Mouse (Mus musculus): ENCODE measurements around the gene Abcc2. TPM values are rescaled to one million over a fixed set of nuclear protein-coding genes. Genes with fewer than 3 reads are reported as not detected.

Gene Abcc2
- total RNA-seq, 1 experiment from 2014 or later = 0.06 TPM

GRCm38 (mm10) chr19:43780391-43780790 is 1.6 kb upstream of the Abcc2 start:
- DNase-seq = no peak

DNA sequence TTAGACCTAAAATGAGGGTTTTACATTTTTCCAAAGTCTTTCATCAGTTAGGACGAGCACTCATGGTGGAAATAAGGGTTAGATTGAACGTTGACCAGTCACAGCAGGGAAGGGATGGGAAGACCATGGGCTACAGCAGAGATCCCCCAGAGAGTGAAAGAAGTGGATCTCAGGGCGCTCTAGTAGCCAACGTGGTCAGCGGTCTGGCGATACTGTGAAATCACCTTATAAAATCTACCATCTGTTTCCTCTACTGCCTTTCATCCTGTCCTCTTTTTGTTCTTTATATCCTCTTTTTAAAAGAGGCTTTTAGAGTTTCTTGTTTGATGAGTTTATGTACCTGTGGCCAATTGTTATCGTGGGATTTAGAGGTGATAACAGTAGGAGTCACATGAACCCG is 2.8 kb downstream of the Abcc2 start:
- no peak for DNase-seq

DNA sequence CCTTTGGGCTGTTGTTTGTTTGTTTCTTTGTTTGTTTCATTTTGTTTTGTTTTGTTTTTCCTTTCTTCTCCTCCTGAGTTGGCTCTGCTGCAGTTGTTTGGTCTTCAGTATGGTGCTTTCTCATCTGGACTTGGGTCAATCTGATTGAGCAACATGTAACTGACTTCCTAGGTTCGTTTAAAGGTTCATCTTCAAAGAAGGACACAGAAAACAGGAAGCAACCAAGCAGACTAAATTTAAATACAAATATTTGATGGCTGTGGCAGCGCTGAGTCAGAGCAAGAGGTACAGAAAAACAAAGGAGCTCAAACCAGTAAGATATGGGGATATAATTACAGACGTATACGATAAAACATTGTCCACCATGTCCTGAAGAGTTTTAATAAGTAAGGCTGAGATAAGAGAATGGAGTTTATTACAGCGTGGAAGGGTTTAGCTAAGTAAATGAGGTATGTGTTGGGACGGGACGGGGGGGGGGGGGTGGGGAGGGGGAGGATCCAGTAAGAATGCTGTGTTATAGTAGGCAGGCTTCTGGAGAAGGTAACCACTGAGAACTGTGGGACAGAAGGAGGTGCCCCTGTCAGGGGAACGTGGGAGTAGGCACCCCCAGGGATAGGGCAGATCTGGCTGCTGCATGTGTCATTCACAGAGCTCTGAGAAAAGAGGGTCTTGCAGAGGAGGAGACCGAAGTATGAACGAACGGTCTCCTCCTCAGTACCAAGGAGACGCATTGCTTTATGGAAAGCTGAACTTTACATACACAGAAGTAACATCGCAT is 4.4 kb downstream of the Abcc2 start:
- DNase-seq = no peak

DNA sequence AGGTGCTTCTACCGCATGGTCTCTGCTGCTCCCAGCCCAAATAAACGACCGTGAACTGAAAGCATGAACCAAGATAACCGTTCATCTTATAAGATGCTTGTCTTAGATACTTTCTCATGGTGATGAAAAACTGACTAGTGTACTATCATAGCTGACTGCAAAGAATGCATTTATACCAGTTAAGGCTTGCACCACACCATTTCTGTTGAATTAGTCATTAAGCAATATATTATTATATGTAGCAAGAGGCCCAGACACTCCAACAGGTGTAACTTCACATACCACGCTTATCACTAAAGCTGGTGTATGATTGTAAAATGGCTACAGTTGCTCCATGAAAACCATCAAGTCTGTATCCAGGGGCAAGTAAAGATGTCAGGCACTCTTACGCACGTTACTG is 7.8 kb downstream of the Abcc2 start:
- DNase-seq = no peak

- DNase-seq = no peak
These were observed 10.5 kb downstream of the Abcc2 start for GRCm38 (mm10) chr19:43792537-43792936.

GRCm38 (mm10) chr19:43793951-43794350 is 12.0 kb downstream of the Abcc2 start:
- no peak for DNase-seq

DNA sequence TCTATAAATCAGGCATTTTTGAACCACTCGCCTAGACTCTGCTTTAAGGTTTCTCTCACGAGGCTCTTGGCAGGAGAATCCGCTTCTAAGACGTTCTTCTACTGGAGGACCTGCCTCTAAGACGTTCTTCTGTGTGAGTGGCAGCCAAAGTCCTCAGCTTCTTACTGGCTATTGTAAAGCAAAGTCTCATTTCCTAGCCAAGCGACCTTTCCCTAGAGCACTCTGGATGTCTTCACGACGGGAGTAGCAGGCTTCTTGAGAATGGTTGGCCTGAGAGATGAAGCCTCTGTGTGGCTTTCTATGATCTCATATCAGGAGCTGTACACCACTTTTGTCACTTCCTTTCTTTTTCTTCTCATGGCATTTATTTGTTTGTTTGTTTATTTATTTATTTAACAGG is 13.5 kb downstream of the Abcc2 start:
- DNase-seq = no peak

GRCm38 (mm10) chr19:43797216-43797615 is 15.2 kb downstream of the Abcc2 start:
- DNase-seq = peak; percentile 22

- no peak for DNase-seq
These were observed 19.5 kb downstream of the Abcc2 start for GRCm38 (mm10) chr19:43801427-43802051.

- no peak for DNase-seq
These were observed 21.9 kb downstream of the Abcc2 start for GRCm38 (mm10) chr19:43803866-43804265.

DNA sequence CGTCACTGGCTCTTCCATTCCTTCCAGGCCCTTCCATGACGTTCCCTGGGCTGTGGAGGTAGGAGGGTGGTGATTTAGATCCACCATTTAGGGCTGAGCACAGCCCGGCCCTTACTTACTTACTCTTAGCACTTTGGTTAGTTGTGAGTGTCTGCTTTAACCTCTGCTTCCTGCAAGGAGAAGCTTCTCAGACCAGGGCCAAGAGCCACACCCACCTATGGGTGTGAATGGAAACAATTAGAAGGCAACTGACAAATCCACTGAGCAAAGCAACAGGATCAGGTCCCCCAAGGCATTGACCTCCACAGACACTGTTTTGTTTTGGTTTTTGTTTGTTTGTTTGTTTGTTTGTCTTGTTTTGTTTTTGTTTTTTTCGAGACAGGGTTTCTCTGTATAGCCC is 27.3 kb downstream of the Abcc2 start:
- DNase-seq = no peak

GRCm38 (mm10) chr19:43811419-43811818 is 29.4 kb downstream of the Abcc2 start:
- no peak for DNase-seq

DNA sequence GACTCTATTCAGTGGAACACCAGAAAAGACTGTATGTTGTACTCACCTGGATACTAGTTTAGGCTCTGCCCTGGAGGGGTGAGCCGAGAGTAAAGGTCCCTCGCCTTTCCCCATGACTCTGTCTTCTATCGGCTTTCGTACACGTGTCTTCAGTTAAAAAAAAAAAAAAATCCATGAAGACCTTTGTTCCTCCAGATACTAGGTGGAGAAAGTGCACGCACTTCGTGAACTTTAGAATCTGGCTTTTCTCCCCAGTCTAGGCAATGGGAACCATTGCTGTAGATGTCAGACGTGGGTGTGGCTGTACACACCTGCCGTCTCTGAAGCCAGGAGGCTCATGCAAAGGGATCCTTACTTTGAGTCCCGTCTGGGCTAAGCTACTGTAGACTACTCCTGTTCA is 31.3 kb downstream of the Abcc2 start:
- no peak for DNase-seq

DNA sequence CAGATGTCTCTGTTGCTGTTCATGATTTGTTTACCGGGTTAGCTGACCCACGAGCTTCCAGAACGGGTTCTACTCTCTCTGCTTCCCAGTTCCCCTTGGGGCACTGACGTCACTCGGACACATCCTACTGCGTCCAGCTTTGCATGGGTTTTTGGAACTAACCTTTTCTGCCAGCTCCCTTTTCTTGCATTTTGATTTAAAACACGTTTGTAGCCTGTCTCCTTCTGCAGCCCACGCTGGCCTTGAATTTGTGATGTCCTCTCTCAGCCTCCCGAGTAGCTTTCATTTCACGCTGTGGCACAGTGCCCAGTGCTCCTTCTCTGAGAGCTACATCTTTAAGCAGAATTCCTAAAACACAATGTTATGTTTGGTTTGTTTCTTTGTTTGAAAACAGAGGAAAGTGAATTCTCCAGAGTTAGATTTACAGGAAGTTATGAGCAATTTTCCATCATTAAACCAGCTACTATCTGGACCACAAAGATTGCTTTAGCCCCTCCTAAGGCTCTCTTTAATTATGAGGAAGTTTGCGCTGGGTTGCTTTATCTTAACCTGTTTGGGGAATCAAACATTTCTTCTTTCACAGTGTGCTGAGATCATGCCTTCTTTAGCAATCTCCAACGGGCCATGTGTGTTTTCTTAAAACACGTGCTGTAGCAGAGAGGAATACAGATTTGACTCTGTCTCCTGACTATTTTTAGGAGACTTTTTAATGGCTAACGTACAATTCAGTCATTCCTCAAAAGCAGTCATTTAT is 33.8 kb downstream of the Abcc2 start:
- peak; percentile 65 for DNase-seq

DNA sequence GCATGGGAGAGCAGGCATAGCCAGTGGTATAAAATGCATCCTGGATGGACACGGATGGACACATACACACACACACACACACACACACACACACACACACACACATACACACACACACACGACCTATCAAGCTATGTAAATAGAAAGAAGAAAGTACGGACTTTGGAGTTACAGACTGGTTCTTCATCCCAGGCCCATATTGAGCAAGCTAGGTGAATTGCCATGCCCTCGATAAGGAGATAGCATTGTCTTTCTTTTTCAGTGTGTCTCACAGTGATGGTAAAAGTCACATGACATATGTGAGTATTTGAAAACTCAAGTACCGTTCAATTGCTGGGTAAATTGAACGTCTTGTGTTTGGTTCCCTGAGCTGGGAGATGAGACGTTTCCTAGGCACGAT is 44.9 kb downstream of the Abcc2 start:
- no peak for DNase-seq

DNA sequence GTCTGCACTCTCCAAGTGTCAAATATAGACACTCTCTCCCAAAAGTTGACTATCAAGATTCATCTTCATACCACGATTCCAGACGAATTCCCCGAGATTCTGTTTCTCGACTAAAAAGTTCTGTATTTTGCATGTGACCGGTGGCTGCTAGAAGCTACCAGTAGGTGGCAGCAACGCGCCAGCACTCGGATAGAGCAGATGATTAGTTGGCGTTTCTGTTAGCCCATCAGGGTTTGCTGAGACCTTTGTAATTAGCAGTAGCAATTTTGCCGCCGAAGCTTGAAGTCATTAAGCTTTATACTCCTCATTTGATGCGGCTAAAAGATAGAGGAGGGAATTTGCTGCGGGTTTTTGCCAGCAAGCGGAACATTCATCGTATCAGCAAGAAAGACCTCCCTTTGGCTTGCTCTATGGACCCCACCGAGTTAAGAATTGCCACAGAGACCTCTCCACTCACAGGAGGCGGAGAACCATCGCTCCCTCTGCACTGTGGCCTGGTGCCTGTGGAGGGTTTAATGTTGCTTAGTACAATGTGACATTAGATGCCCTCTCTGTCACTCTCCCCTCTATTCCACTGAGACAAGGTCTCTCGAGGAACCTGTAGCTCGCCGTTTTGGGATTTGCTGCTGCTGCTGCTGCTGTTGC is 50.6 kb downstream of the Abcc2 start:
- peak; percentile 74 for DNase-seq

DNA sequence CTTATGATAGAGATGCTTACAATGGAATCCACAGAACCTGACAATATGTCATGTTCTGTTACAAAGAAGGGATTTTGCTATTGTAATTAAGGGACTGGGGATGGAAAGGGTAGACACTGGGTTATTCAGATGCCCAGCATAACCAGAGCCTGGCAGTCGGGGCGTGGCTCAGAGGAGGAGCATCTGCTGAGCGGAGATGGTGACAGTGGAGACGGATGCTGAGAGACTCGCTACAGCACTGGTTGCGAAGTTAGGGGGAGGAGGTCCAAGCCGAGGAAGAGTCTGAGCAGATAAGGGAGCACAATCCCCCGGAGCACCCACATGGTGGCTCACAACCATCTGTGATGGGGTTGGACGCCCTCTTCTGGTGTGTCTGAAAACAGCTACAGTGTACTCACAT is 61.2 kb downstream of the Abcc2 start:
- DNase-seq = no peak

DNA sequence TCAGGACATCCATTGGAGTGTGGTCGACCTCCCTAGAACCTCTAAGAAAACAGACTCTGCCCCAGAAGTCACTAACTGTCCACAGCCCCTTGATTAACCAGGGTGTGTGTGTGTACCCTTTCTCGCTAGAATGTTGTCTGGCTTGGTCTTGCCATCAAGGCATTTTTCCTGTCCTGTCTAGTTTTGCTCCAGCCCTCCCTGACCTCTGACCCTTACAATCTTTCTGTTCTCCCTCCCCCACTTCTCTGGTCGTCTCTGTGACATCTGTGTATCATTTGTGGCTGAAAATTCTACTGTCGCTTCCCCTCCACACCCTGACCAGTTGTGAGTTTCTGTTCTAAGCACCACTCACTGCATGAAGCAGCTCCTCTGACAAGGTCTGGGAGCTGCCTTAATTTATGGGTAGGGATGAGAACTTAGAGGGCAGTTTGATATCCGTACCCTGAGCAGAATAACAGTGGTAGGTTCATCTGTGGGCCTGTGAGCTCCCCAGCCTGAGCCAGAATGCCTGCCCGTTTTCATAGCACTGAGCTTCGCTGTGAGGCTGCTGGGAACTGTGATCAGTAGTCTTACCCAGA is 63.4 kb downstream of the Abcc2 start:
- no peak for DNase-seq

DNA sequence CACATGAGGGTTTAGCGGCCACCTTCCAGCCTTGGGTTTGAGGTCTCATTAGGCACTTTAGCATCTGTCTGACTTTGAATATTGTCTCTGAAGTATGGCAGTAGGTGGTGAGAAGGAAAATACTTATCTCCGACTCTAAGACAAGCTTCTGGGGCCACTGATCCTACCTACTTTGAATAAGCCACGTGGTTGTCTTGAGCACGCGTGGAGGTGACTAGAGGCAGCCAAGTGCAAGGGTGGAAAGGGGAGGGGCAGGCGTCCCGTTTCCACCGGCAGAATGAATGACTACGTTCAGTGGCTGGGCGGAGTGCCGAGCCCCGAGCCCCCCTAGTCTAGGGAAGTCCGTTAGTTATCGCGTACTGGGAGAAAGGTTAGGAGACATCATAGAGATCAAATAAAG is 65.1 kb downstream of the Abcc2 start:
- no peak for DNase-seq

GRCm38 (mm10) chr19:43847966-43848365 is 66.0 kb downstream of the Abcc2 start:
- no peak for DNase-seq

DNA sequence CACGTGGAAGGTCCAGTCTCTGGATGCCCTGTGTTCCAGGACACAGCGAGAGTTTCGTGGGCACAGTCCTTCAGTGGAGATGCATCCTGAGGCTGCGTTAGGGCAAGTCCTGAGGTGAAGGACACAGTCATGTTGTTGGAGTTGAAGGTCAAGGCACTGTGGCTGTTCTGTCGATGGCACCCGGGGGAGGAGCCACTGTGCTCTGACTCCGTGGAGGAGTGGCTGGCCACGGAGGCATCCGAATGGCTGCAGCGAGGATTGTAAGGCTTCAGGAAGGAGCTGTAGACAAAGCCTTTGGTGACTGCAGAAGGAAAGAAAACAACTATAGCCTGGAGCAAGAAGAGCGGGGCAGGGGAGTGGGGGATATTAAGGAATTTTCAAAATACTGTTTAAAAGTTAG is 68.0 kb downstream of the Abcc2 start:
- peak; percentile 30 for DNase-seq

DNA sequence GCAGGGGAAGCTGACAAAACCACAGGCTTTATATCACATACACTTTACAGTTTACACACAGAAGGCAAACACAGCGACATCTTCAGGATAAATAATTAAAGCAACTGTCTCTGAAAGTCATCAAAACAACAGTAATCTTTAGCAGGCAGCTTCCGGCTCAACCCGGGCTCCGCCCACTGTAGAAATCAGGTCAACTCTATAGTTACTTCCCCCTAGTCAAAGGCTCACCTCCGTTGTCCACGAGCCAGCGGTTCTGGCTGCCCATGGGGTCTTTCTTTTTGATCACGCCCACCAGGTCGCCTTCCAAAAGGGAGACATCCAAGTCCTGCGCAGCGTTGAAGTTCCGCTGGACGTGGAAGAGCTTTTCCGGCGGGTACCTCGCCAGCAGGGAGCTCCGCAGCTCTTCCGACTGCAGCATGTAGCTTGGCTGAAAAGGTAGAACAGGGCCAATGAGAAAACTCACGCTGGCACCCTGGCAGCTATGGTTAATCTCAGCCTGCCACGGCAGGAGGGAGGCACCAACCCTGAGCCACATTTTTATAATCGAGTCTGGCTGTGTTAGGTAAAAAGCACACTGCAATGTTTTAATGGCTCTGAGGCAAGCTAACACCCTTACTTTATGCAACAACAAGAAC is 70.1 kb downstream of the Abcc2 start:
- no peak for DNase-seq
